Mouse (Mus musculus): ENCODE data around the gene Fzd2. TPM values are rescaled to one million over a fixed set of nuclear protein-coding genes. Genes with fewer than 3 reads are reported as not detected.

Gene Fzd2
- total and polyA plus RNA-seq, 3 experiments, result not detected

- no peak for TF ChIP-seq GATA2 (IDR thresholded peaks at IDR 0.05; ENCODE audit: borderline replicate concordance, low read depth, low read length)
- TF ChIP-seq GATA1 (IDR thresholded peaks at IDR 0.05; ENCODE audit: borderline replicate concordance, low read length), result no peak
- no peak for TF ChIP-seq TAL1 (conservative IDR thresholded peaks at IDR 0.05; ENCODE audit: low read depth, low read length)
- TF ChIP-seq POLR2AphosphoS5 (IDR thresholded peaks at IDR 0.05; ENCODE audit: insufficient replicate concordance, low read depth, low read length), result no peak
- no peak for TF ChIP-seq CTCF (IDR thresholded peaks at IDR 0.05; ENCODE audit: low read depth, low read length)
- DNase-seq (ENCODE audit: low spot score) (no peak), ATAC-seq (ENCODE audit: extremely low read depth, insufficient number of reproducible peaks, low FRiP score, poor library complexity, severe bottlenecking) (no peak)
- H3K27me3 ChIP-seq (ENCODE audit: insufficient read depth, low read length), result peaks cover 20% of the 10 kb centered on the region
- H3K36me3 ChIP-seq (replicated peaks), result no peaks in the 10 kb centered on the region
- H3K9me3 ChIP-seq (replicated peaks), result no peaks in the 10 kb centered on the region
- H3K4me1 ChIP-seq (ENCODE audit: insufficient read depth, low read depth, low read length), result no peaks in the 10 kb centered on the region
- no peak overlapping the region for H3K4me3 ChIP-seq (ENCODE audit: low read depth, low read length)
Observed at GRCm38 (mm10) chr11:102631203-102631602, 27.0 kb downstream of the Fzd2 start.

- no peak overlapping the region for H3K4me3 ChIP-seq (ENCODE audit: low read depth, low read length)
- peaks cover 19% of the 10 kb centered on the region for H3K27me3 ChIP-seq (ENCODE audit: insufficient read depth, low read length)
- TF ChIP-seq POLR2AphosphoS5 (IDR thresholded peaks at IDR 0.05; ENCODE audit: insufficient replicate concordance, low read depth, low read length) (no peak), GATA2 (IDR thresholded peaks at IDR 0.05; ENCODE audit: borderline replicate concordance, low read depth, low read length) (no peak), TAL1 (conservative IDR thresholded peaks at IDR 0.05; ENCODE audit: low read depth, low read length) (no peak), GATA1 (IDR thresholded peaks at IDR 0.05; ENCODE audit: borderline replicate concordance, low read length) (no peak), CTCF (IDR thresholded peaks at IDR 0.05; ENCODE audit: low read depth, low read length) (no peak)
Observed at GRCm38 (mm10) chr11:102632725-102633124, 28.5 kb downstream of the Fzd2 start.

GRCm38 (mm10) chr11:102633379-102633778 lies 29.2 kb downstream of the Fzd2 start:
- ATAC-seq (ENCODE audit: extremely low read depth, insufficient number of reproducible peaks, low FRiP score, poor library complexity, severe bottlenecking) (no peak), DNase-seq (ENCODE audit: low spot score) (no peak)
- peaks cover 17% of the 10 kb centered on the region for H3K27me3 ChIP-seq (ENCODE audit: insufficient read depth, low read length)
- TF ChIP-seq POLR2AphosphoS5 (IDR thresholded peaks at IDR 0.05; ENCODE audit: insufficient replicate concordance, low read depth, low read length), result no peak
- TF ChIP-seq TAL1 (conservative IDR thresholded peaks at IDR 0.05; ENCODE audit: low read depth, low read length), result no peak
- TF ChIP-seq CTCF (IDR thresholded peaks at IDR 0.05; ENCODE audit: low read depth, low read length), result no peak
- no peak for TF ChIP-seq GATA2 (IDR thresholded peaks at IDR 0.05; ENCODE audit: borderline replicate concordance, low read depth, low read length)
- TF ChIP-seq GATA1 (IDR thresholded peaks at IDR 0.05; ENCODE audit: borderline replicate concordance, low read length), result no peak
- no peaks in the 10 kb centered on the region for H3K4me1 ChIP-seq (ENCODE audit: insufficient read depth, low read depth, low read length)
- no peaks in the 10 kb centered on the region for H3K9me3 ChIP-seq (replicated peaks)
- H3K4me3 ChIP-seq (ENCODE audit: low read depth, low read length), result no peak overlapping the region
- no peaks in the 10 kb centered on the region for H3K36me3 ChIP-seq (replicated peaks)

More at GRCm38 (mm10) chr11:102632725-102633124, 28.5 kb downstream of the Fzd2 start:
- no peak for ATAC-seq (ENCODE audit: extremely low read depth, insufficient number of reproducible peaks, low FRiP score, poor library complexity, severe bottlenecking)
- Histone ChIP-seq H3K4me1 (ENCODE audit: insufficient read depth, low read depth, low read length) (no peaks in the 10 kb centered on the region), H3K9me3 (replicated peaks) (no peaks in the 10 kb centered on the region), H3K36me3 (replicated peaks) (no peaks in the 10 kb centered on the region)
- no peak for DNase-seq (ENCODE audit: low spot score)

GRCm38 (mm10) chr11:102636887-102637286 lies 32.7 kb downstream of the Fzd2 start:
- DNase-seq (ENCODE audit: low spot score), result no peak
- ATAC-seq (ENCODE audit: extremely low read depth, insufficient number of reproducible peaks, low FRiP score, poor library complexity, severe bottlenecking), result no peak
- H3K27me3 ChIP-seq (ENCODE audit: insufficient read depth, low read length), result peaks cover 17% of the 10 kb centered on the region
- H3K9me3 ChIP-seq (replicated peaks), result no peaks in the 10 kb centered on the region
- H3K4me3 ChIP-seq (ENCODE audit: low read depth, low read length), result no peak overlapping the region
- no peaks in the 10 kb centered on the region for H3K36me3 ChIP-seq (replicated peaks)
- no peaks in the 10 kb centered on the region for H3K4me1 ChIP-seq (ENCODE audit: insufficient read depth, low read depth, low read length)
- TF ChIP-seq POLR2AphosphoS5 (IDR thresholded peaks at IDR 0.05; ENCODE audit: insufficient replicate concordance, low read depth, low read length) (no peak), GATA1 (IDR thresholded peaks at IDR 0.05; ENCODE audit: borderline replicate concordance, low read length) (no peak), TAL1 (conservative IDR thresholded peaks at IDR 0.05; ENCODE audit: low read depth, low read length) (no peak), CTCF (IDR thresholded peaks at IDR 0.05; ENCODE audit: low read depth, low read length) (no peak), GATA2 (IDR thresholded peaks at IDR 0.05; ENCODE audit: borderline replicate concordance, low read depth, low read length) (no peak)

GRCm38 (mm10) chr11:102643891-102644382 lies 39.7 kb downstream of the Fzd2 start:
- H3K9me3 ChIP-seq (replicated peaks), result no peaks in the 10 kb centered on the region
- H3K27me3 ChIP-seq (ENCODE audit: insufficient read depth, low read length), result peaks cover 21% of the 10 kb centered on the region
- ATAC-seq (ENCODE audit: extremely low read depth, insufficient number of reproducible peaks, low FRiP score, poor library complexity, severe bottlenecking) (no peak), DNase-seq (ENCODE audit: low spot score) (no peak)
- H3K36me3 ChIP-seq (replicated peaks), result no peaks in the 10 kb centered on the region
- no peaks in the 10 kb centered on the region for H3K4me1 ChIP-seq (ENCODE audit: insufficient read depth, low read depth, low read length)
- no peak for TF ChIP-seq CTCF (IDR thresholded peaks at IDR 0.05; ENCODE audit: low read depth, low read length)
- TF ChIP-seq TAL1 (conservative IDR thresholded peaks at IDR 0.05; ENCODE audit: low read depth, low read length), result no peak
- no peak for TF ChIP-seq GATA2 (IDR thresholded peaks at IDR 0.05; ENCODE audit: borderline replicate concordance, low read depth, low read length)
- TF ChIP-seq POLR2AphosphoS5 (IDR thresholded peaks at IDR 0.05; ENCODE audit: insufficient replicate concordance, low read depth, low read length), result no peak
- TF ChIP-seq GATA1 (IDR thresholded peaks at IDR 0.05; ENCODE audit: borderline replicate concordance, low read length), result no peak
- H3K4me3 ChIP-seq (ENCODE audit: low read depth, low read length), result no peak overlapping the region

- Histone ChIP-seq H3K4me1 (ENCODE audit: insufficient read depth, low read depth, low read length) (no peaks in the 10 kb centered on the region), H3K9me3 (replicated peaks) (no peaks in the 10 kb centered on the region), H3K4me3 (ENCODE audit: low read depth, low read length) (no peak overlapping the region), H3K27me3 (ENCODE audit: insufficient read depth, low read length) (peaks cover 20% of the 10 kb centered on the region), H3K36me3 (replicated peaks) (no peaks in the 10 kb centered on the region)
- no peak for DNase-seq (ENCODE audit: low spot score)
- ATAC-seq (ENCODE audit: extremely low read depth, insufficient number of reproducible peaks, low FRiP score, poor library complexity, severe bottlenecking), result no peak
- TF ChIP-seq POLR2AphosphoS5 (IDR thresholded peaks at IDR 0.05; ENCODE audit: insufficient replicate concordance, low read depth, low read length) (no peak), CTCF (IDR thresholded peaks at IDR 0.05; ENCODE audit: low read depth, low read length) (no peak), GATA1 (IDR thresholded peaks at IDR 0.05; ENCODE audit: borderline replicate concordance, low read length) (no peak), GATA2 (IDR thresholded peaks at IDR 0.05; ENCODE audit: borderline replicate concordance, low read depth, low read length) (no peak), TAL1 (conservative IDR thresholded peaks at IDR 0.05; ENCODE audit: low read depth, low read length) (no peak)
Observed at GRCm38 (mm10) chr11:102646226-102646625, 42.0 kb downstream of the Fzd2 start.

All from G1E (cell line).